Mouse (Mus musculus) kidney, adult 2 months (tissue): ENCODE data around the gene Otor.

Source experiments
- CTCF ChIP-seq: fragments of 200-500 bp; conservative IDR thresholded peaks from 2 replicates; pipeline ENCODE4 v1.5.1; 2011; ENCODE audit warnings: low read depth, mild to moderate bottlenecking, control low read depth, low read length, moderate library complexity, mixed read lengths; ENCODE audit not compliant: insufficient read depth, insufficient read length
- POLR2A ChIP-seq: fragments of 200-500 bp; IDR thresholded peaks from one replicate; pipeline ENCODE4 v1.6.1; 2011; ENCODE audit warnings: low read depth, low read length, control low read depth

- TF ChIP-seq CTCF, result no peak
- TF ChIP-seq POLR2A, result no peak
These were observed 11.6 kb downstream of the Otor start for GRCm38 (mm10) chr2:143089866-143090265.
